Mouse (Mus musculus): ENCODE data around the gene Ucn. TPM values are rescaled to one million over a fixed set of nuclear protein-coding genes. Genes with fewer than 3 reads are reported as not detected.

Ucn gene
- polyA plus RNA-seq, 1 experiment = not detected

- H3K27ac ChIP-seq (ENCODE audit: insufficient read depth, low read depth, low read length) = no peak overlapping the region
- WGBS = 25% methylated on average over 7 of the region's 7 CpGs
- no peaks in the 10 kb centered on the region for H3K4me1 ChIP-seq (ENCODE audit: control insufficient read depth, insufficient read depth, insufficient read length, low read length)
- no peaks in the 10 kb centered on the region for H3K36me3 ChIP-seq (ENCODE audit: control insufficient read depth, insufficient read depth, low read length)
- TF ChIP-seq POLR2A (IDR thresholded peaks at IDR 0.05; ENCODE audit: low read depth, low read length) = no peak
- no peak for TF ChIP-seq CTCF (IDR thresholded peaks at IDR 0.05; ENCODE audit: extremely low read depth, insufficient read length, insufficient replicate concordance, low read depth, low read length)
- H3K27me3 ChIP-seq (ENCODE audit: control insufficient read depth, insufficient read depth, low read length) = no peaks in the 10 kb centered on the region
- no peak overlapping the region for H3K4me3 ChIP-seq (ENCODE audit: low read depth, low read length)
These were observed 27.8 kb downstream of the Ucn start for GRCm38 (mm10) chr5:31110781-31111180.

DNA sequence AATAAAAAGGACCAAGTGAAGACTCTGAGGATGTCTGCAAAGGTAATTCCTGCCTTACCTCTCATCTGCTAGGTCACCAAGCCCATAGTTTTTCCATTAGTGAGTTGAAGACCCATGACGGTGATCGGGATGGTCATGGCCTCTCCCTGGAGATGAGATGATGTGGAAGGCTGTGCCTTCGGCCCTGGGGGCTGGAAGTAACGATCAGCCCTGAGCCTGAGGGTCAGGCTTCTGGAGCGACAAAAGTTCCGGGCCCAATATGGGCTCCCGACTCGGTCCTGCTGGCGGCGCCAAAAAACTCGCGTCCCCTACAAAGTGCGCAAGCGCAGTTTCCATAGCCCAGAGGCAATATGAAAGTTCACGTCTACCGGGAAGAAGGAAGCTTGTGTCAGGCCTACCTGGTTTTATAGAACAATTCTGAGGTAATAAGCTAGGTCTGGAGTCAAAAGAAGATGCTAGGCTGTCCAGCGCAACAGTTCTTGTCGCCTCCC lies 30.6 kb downstream of the Ucn start, which contains the start of gene Slc30a3:
Gene Slc30a3 (minus strand): TSS at position 238 of the 491 bp plus-strand sequence.
- TF ChIP-seq POLR2A (IDR thresholded peaks at IDR 0.05; ENCODE audit: low read depth, low read length) (no peak), CTCF (IDR thresholded peaks at IDR 0.05; ENCODE audit: extremely low read depth, insufficient read length, insufficient replicate concordance, low read depth, low read length) (no peak)
- 90% methylated on average over 18 of the region's 18 CpGs for WGBS
- H3K4me3 ChIP-seq (ENCODE audit: low read depth, low read length) = no peak within 1 kb of the TSS

GRCm38 (mm10) chr5:31105814-31106335 lies 32.8 kb downstream of the Ucn start, which contains the start of gene Dnajc5g:
Dnajc5g (plus strand) TSS chr5:31106285.
- H3K4me1 ChIP-seq (ENCODE audit: control insufficient read depth, insufficient read depth, insufficient read length, low read length) = no peaks in the 10 kb centered on the region
- TF ChIP-seq CTCF (IDR thresholded peaks at IDR 0.05; ENCODE audit: extremely low read depth, insufficient read length, insufficient replicate concordance, low read depth, low read length) (no peak), POLR2A (IDR thresholded peaks at IDR 0.05; ENCODE audit: low read depth, low read length) (no peak)
- H3K4me3 ChIP-seq (ENCODE audit: low read depth, low read length) = no peak within 1 kb of the TSS
- no peaks in the 10 kb centered on the region for H3K36me3 ChIP-seq (ENCODE audit: control insufficient read depth, insufficient read depth, low read length)
- WGBS = 76% methylated on average over 9 of the region's 9 CpGs
- peaks cover 6% of the 10 kb centered on the region; the same call in 1 of the 2 replicates for H3K27me3 ChIP-seq (ENCODE audit: control insufficient read depth, insufficient read depth, low read length)
- H3K27ac ChIP-seq (ENCODE audit: insufficient read depth, low read depth, low read length) = no peak within 1 kb of the TSS

More for the DNA sequence above, 30.6 kb downstream of the Ucn start, which contains the start of gene Slc30a3:
- Histone ChIP-seq H3K27me3 (ENCODE audit: control insufficient read depth, insufficient read depth, low read length) (no peaks in the 10 kb centered on the region; the same call in 1 of the 2 replicates), H3K27ac (ENCODE audit: insufficient read depth, low read depth, low read length) (no peak within 1 kb of the TSS), H3K36me3 (ENCODE audit: control insufficient read depth, insufficient read depth, low read length) (no peaks in the 10 kb centered on the region), H3K4me1 (ENCODE audit: control insufficient read depth, insufficient read depth, insufficient read length, low read length) (no peaks in the 10 kb centered on the region)

DNA sequence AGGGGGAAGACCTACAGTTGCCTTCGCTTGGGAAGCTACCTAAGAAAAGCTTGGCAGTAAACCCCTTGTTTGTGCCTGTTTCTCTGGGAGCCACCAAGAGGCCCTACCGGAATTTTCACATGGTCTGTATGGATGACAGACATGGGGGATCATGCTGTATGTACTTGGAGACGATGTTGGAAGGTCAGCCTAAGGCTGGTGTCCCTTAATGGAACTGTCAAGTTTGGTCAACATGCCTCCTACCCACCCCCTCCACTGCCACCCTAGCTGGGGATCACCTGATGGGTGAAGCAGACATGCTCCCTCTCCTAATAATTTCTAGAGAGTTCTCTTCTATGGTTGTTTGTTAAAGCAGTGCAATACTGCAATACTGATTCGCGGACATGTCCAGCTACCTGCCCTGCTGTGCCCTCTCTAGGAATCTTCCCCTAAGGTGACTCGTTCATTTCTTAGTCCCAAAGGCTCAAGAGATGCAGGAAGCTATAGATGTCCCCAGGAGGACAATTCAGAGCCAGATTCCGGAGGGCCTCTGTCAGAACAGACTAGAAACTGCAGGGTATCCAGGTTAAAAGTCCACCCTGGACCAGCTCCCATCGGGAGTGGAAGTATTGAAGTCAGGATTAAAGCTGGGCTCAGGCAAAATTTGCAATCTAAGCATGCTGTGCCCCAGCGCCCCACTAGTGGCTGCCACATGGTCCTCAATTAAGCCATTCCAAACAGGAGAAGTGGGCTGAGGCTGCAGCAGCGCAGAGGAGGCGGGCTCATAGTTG lies 42.7 kb downstream of the Ucn start:
- H3K4me3 ChIP-seq (ENCODE audit: low read depth, low read length) = peak overlapping the region; percentile 47
- peaks cover 51% of the 10 kb centered on the region for H3K27me3 ChIP-seq (ENCODE audit: control insufficient read depth, insufficient read depth, low read length)
- 33% methylated on average over 11 of the region's 11 CpGs for WGBS

GRCm38 (mm10) chr5:31094799-31095691 lies 43.6 kb downstream of the Ucn start:
- Histone ChIP-seq H3K4me1 (ENCODE audit: control insufficient read depth, insufficient read depth, insufficient read length, low read length) (peaks cover 16% of the 10 kb centered on the region), H3K27ac (ENCODE audit: insufficient read depth, low read depth, low read length) (no peak overlapping the region), H3K4me3 (ENCODE audit: low read depth, low read length) (peak overlapping the region; percentile 47), H3K27me3 (ENCODE audit: control insufficient read depth, insufficient read depth, low read length) (peaks cover 58% of the 10 kb centered on the region), H3K36me3 (ENCODE audit: control insufficient read depth, insufficient read depth, low read length) (no peaks in the 10 kb centered on the region)
- under 1% methylated on average over 59 of the region's 59 CpGs for WGBS
- TF ChIP-seq CTCF (IDR thresholded peaks at IDR 0.05; ENCODE audit: extremely low read depth, insufficient read length, insufficient replicate concordance, low read depth, low read length) = no peak

More for the DNA sequence above, 42.7 kb downstream of the Ucn start:
- Histone ChIP-seq H3K27ac (ENCODE audit: insufficient read depth, low read depth, low read length) (no peak overlapping the region), H3K4me1 (ENCODE audit: control insufficient read depth, insufficient read depth, insufficient read length, low read length) (peaks cover 16% of the 10 kb centered on the region), H3K36me3 (ENCODE audit: control insufficient read depth, insufficient read depth, low read length) (no peaks in the 10 kb centered on the region)
- TF ChIP-seq CTCF (IDR thresholded peaks at IDR 0.05; ENCODE audit: extremely low read depth, insufficient read length, insufficient replicate concordance, low read depth, low read length) = no peak
- TF ChIP-seq POLR2A (IDR thresholded peaks at IDR 0.05; ENCODE audit: low read depth, low read length) = no peak

GRCm38 (mm10) chr5:31094100-31094798 lies 44.4 kb downstream of the Ucn start:
- Histone ChIP-seq H3K27me3 (ENCODE audit: control insufficient read depth, insufficient read depth, low read length) (peaks cover 58% of the 10 kb centered on the region), H3K36me3 (ENCODE audit: control insufficient read depth, insufficient read depth, low read length) (no peaks in the 10 kb centered on the region), H3K27ac (ENCODE audit: insufficient read depth, low read depth, low read length) (no peak overlapping the region), H3K4me1 (ENCODE audit: control insufficient read depth, insufficient read depth, insufficient read length, low read length) (peaks cover 16% of the 10 kb centered on the region), H3K4me3 (ENCODE audit: low read depth, low read length) (peak overlapping the region; percentile 47)
- 2% methylated on average over 29 of the region's 29 CpGs for WGBS
- TF ChIP-seq CTCF (IDR thresholded peaks at IDR 0.05; ENCODE audit: extremely low read depth, insufficient read length, insufficient replicate concordance, low read depth, low read length) (no peak), POLR2A (IDR thresholded peaks at IDR 0.05; ENCODE audit: low read depth, low read length) (no peak)
